Comparison of ENCODE assay signal across 14 mouse cellular contexts in the genomic region with DNA sequence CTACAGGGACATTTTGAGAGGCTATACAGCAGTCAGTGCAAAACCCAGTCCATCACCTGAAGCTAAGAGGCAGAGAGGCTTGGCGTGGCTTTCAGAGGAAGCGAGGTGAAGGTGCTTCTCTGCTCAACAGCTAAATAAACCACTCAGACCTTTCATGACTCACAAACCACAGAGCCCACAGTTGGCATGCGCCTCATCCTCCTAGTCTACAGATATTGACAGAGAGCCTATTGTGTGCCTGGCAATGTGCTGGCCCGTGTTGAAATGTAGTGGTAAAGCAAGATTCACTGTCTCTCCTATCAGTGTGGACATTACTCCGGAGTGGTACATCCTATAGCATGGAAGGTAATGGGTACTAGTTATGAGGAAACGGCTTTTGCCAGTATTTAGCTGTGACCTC.
A peak's percentile ranks its signal among the peaks of the same experiment; 100 is the strongest.
DNase-seq lines count a peak whose midpoint lies in the region; ATAC-seq and TF ChIP-seq lines count a peak whose summit lies in the region.
"Had no signal": no experiment of that assay in that cellular context is flagged by ENCODE, and none has a peak within 500 bp of the region (broad histone marks: within the 10 kb centered on the region; RNA-seq: fewer than 3 reads in every experiment).

No protein-coding gene starts in this region.

- no peak overlapping the region for H3K4me3 ChIP-seq in midbrain, postnatal 0 days (ENCODE audit: low read depth, low read length)
- H3K4me3 ChIP-seq: limb, embryonic 15.5 days; megakaryocyte, embryonic 14.5 days had no signal

- WGBS in midbrain, postnatal 0 days, result 93% methylated on average over 6 of the region's 6 CpGs

- H3K9ac ChIP-seq in midbrain, postnatal 0 days (replicated peaks; ENCODE audit: low read length, poor library complexity, severe bottlenecking), result no peak overlapping the region
- H3K9ac ChIP-seq: limb, embryonic 15.5 days had no signal

- no peaks in the 10 kb centered on the region for H3K27me3 ChIP-seq in midbrain, postnatal 0 days (ENCODE audit: insufficient read depth, low read length)
- H3K27me3 ChIP-seq: limb, embryonic 15.5 days had no signal

- H3K4me2 ChIP-seq in midbrain, postnatal 0 days (ENCODE audit: low read depth, low read length, poor library complexity, severe bottlenecking), result no peak overlapping the region
- H3K4me2 ChIP-seq: limb, embryonic 15.5 days had no signal

- no peaks in the 10 kb centered on the region for H3K4me1 ChIP-seq in midbrain, postnatal 0 days (ENCODE audit: insufficient read depth, low read length)
- H3K4me1 ChIP-seq: limb, embryonic 15.5 days had no signal

- no peak for TF ChIP-seq CTCF in midbrain, postnatal 0 days (IDR thresholded peaks at IDR 0.05)

- H3K9me3 ChIP-seq in midbrain, postnatal 0 days (ENCODE audit: low read length), result no peaks in the 10 kb centered on the region
- H3K9me3 ChIP-seq: limb, embryonic 15.5 days had no signal

- DNase-seq in CD4-positive helper T cell, adult 2 months (ENCODE audit: low read depth, low spot score), result peak; percentile 81
- DNase-seq in T-cell, adult 2 months (ENCODE audit: low spot score), result peak; percentile 73
- DNase-seq in thymus, postnatal 25 days, result peak; percentile 32
- DNase-seq in midbrain, postnatal 0 days (ENCODE audit: low spot score), result no peak
- no peak for DNase-seq in right cerebral cortex, postnatal 10 days (ENCODE audit: low spot score in 2 of 2)
- DNase-seq in gastrocnemius, postnatal 25 days, result no peak
- DNase-seq: cerebellum, adult 11-12 months; embryo, embryonic 11 days; lung, adult 2 months; right cerebral cortex, postnatal 4 days had no signal

- no peak overlapping the region for H3K27ac ChIP-seq in midbrain, postnatal 0 days (ENCODE audit: low read depth, low read length)
- H3K27ac ChIP-seq: hindbrain, postnatal 0 days; limb, embryonic 15.5 days had no signal

- no peaks in the 10 kb centered on the region for H3K36me3 ChIP-seq in midbrain, postnatal 0 days (ENCODE audit: insufficient read depth, low read length)
- H3K36me3 ChIP-seq: limb, embryonic 15.5 days had no signal

- peak; percentile 49 for ATAC-seq in megakaryocyte progenitor cell, adult 5-6 weeks (replicated peaks; ENCODE audit: poor library complexity)
- no peak for ATAC-seq in midbrain, postnatal 0 days (ENCODE audit: low FRiP score)
- ATAC-seq: hindbrain, postnatal 0 days had no signal

Comparison
In these comparisons a context has a peak if more than half of its experiments do, and no peak if none do; other contexts are left out.
1. DNase-seq: peak in CD4-positive helper T cell, adult 2 months (single experiment), T-cell, adult 2 months (single experiment) and thymus, postnatal 25 days (single experiment); none in midbrain, postnatal 0 days (single experiment), right cerebral cortex, postnatal 10 days (0 of 2) and gastrocnemius, postnatal 25 days (single experiment).